Mouse (Mus musculus) forebrain, embryonic 11.5 days (tissue): ENCODE measurements around the gene Pon2. TPM values are rescaled to one million over a fixed set of nuclear protein-coding genes. Genes with fewer than 3 reads are reported as not detected.

Experiments
- ATAC-seq: fragments of 200-750 bp; cut with Nextera tagmentation; replicated peaks from 2 replicates; pipeline ENCODE4 v1.8.0; 2017; ENCODE audit warnings: moderate TSS enrichment; ENCODE audit not compliant: low FRiP score
- DNase-seq: peaks from one replicate; pipeline ENCODE4 v3.0.0-alpha.2; 2017; ENCODE audit warnings: low spot score
- H3K27ac ChIP-seq: fragments of 300-500 bp; sonication (generic); 2 replicates; pipeline ENCODE4 v1.5.1; 2014; ENCODE audit warnings: low read depth, low read length
- H3K27me3 ChIP-seq: fragments of 300-500 bp; sonication (generic); 2 replicates; pipeline ENCODE4 v1.6.1; 2014; ENCODE audit warnings: mild to moderate bottlenecking, low read length, mixed read lengths; ENCODE audit not compliant: control insufficient read depth, insufficient read depth
- H3K36me3 ChIP-seq: fragments of 300-500 bp; sonication (generic); 2 replicates; pipeline ENCODE4 v1.6.1; 2014; ENCODE audit warnings: mild to moderate bottlenecking, low read length, moderate library complexity, mixed read lengths; ENCODE audit not compliant: control insufficient read depth, insufficient read depth
- H3K4me1 ChIP-seq: fragments of 300-500 bp; sonication (generic); replicated peaks from 2 replicates; pipeline ENCODE4 v1.6.1; 2014; ENCODE audit warnings: low read length, mixed read lengths; ENCODE audit not compliant: control insufficient read depth, insufficient read depth
- H3K4me2 ChIP-seq: fragments of 300-500 bp; sonication (generic); 2 replicates; pipeline ENCODE4 v1.6.1; 2014; ENCODE audit warnings: low read depth, mild to moderate bottlenecking, low read length, moderate library complexity, mixed read lengths; ENCODE audit not compliant: severe bottlenecking
- H3K4me3 ChIP-seq: fragments of 300-500 bp; sonication (generic); 2 replicates; pipeline ENCODE4 v1.5.1; 2014; ENCODE audit warnings: low read depth, low read length
- H3K9ac ChIP-seq: fragments of 300-500 bp; sonication (generic); 2 replicates; pipeline ENCODE4 v1.6.1; 2014; ENCODE audit warnings: low read length
- H3K9me3 ChIP-seq: fragments of 300-500 bp; sonication (generic); 2 replicates; pipeline ENCODE4 v1.6.1; 2016; ENCODE audit warnings: low read length, mixed read lengths; ENCODE audit not compliant: control insufficient read depth
- WGBS: fragments of 180-500 bp; shearing (Covaris S2); extraction: QIAGEN DNeasy Blood & Tissue Kit; methylation state at CpG from one replicate; pipeline ENCODE4 v1.1.7; 2014; 5-methylcytosine and 5-hydroxymethylcytosine counted together
- polyA plus RNA-seq: library from polyadenylated mRNA; unstranded; fragments of >200 nt; fragmentation: Nextera tagmentation; extraction: Ambion mirVana; gene quantifications from 2 replicates; pipeline ENCODE4 v1.2.1, GENCODE M21; 2014

Gene Pon2
- polyA plus RNA-seq, 1 experiment from 2014 or later: 45.0 TPM

DNA sequence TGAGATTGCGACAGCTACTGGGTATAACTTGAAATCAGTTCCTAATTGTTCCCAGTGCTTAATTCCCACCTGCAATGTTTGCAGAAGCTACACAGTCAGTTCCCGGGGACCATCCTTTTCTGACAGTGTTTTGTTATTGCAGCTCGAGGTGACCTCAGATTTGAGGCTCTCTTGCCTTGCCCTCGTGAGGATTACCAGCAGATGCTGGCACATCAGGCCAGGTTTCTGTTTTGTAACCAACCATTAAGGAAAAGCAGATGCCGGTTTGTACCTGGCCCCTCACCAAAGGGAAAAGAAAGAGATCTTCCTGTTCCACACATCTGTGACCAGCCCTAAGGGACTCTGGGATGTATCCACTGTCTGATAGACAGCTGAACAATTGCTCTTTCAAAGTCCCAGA lies 1.3 kb upstream of the Pon2 start:
- H3K27me3 ChIP-seq: no peaks in the 10 kb centered on the region
- H3K9ac ChIP-seq: no peak overlapping the region
- H3K4me2 ChIP-seq: no peak overlapping the region
- WGBS: 76% methylated on average over 5 of the region's 5 CpGs
- no peak overlapping the region for H3K4me3 ChIP-seq
- DNase-seq: no peak
- no peak for ATAC-seq
- H3K9me3 ChIP-seq: no peaks in the 10 kb centered on the region
- H3K27ac ChIP-seq: no peak overlapping the region
- H3K4me1 ChIP-seq: 0 out of 2 replicates have a peak, but pooled peaks cover 5% of the 10 kb centered on the region
- no peaks in the 10 kb centered on the region for H3K36me3 ChIP-seq

DNA sequence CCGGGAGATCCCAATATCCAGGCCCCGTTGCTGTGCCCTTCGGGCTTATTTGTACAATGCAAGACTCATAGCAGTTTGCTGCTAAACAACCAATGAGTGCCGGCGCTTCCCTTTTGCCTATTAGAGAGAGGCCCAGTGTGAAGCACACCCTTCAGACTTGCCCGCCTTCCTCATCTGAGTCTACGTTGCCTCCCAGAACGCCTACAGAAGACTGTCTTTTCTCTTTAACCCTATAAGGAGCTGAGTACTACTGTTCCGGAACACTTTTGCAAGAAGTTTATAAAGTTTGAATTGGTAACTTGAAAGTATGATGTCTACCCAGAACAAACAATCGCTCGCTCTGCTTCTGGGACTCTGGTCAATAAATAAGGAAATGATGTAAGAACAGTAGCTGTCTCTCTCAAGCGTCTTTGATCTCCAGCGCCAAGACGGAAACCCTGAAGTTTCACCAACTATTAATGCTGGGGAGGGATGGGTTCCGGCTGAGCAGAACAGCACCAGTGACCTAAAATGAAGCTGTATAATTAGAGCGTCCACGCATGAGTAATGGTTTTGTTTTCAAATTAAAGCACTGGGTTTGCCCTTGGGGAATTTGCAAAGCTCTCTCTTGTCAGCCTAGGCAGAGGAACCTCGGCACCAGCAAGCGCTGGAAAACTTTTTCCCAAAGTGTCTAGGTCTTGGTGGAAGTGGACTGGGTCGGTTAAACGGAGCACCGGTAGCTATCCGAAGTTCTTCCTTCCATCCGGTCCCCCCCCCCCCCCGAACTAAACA lies 749 bp downstream of the Pon2 start:
- ATAC-seq: peak; percentile 83
- 2% methylated on average over 25 of the region's 25 CpGs for WGBS
- Histone ChIP-seq H3K27me3 (no peaks in the 10 kb centered on the region), H3K9me3 (no peaks in the 10 kb centered on the region), H3K27ac (peak overlapping the region; percentile 87), H3K4me1 (0 out of 2 replicates have a peak, but pooled peaks cover 5% of the 10 kb centered on the region), H3K4me3 (peak overlapping the region; percentile 59), H3K9ac (peak overlapping the region; percentile 80), H3K4me2 (peak overlapping the region; percentile 73), H3K36me3 (no peaks in the 10 kb centered on the region)
- DNase-seq: peak; percentile 78

DNA sequence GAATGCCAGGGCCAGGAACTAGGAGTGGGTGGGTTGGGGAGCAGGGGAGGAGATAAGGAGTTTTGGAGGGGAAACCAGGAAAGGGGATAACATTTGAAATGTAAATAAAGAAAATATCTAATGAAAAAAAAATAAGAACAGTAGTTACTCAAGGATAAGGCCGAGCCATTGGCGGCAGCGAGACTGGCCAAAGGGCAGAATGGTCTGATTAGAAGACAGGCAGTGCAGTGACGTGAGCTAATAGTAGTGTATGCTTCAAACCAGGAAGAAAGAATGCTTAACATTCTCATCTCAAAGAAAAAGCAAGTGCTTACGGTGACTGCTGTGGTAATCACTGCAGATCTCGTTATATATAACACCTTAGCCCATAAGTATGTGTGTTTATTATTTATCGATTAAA lies 2.2 kb downstream of the Pon2 start:
- ATAC-seq (no peak), DNase-seq (no peak)
- no peaks in the 10 kb centered on the region for H3K36me3 ChIP-seq
- WGBS: 89% methylated on average over 7 of the region's 7 CpGs
- H3K4me3 ChIP-seq: no peak overlapping the region
- no peak overlapping the region for H3K27ac ChIP-seq
- H3K9ac ChIP-seq: no peak overlapping the region
- H3K4me2 ChIP-seq: peak overlapping the region; percentile 24; the same call in 1 of the 2 replicates
- no peaks in the 10 kb centered on the region for H3K9me3 ChIP-seq
- no peaks in the 10 kb centered on the region for H3K27me3 ChIP-seq
- H3K4me1 ChIP-seq: 0 out of 2 replicates have a peak, but pooled peaks cover 5% of the 10 kb centered on the region

DNA sequence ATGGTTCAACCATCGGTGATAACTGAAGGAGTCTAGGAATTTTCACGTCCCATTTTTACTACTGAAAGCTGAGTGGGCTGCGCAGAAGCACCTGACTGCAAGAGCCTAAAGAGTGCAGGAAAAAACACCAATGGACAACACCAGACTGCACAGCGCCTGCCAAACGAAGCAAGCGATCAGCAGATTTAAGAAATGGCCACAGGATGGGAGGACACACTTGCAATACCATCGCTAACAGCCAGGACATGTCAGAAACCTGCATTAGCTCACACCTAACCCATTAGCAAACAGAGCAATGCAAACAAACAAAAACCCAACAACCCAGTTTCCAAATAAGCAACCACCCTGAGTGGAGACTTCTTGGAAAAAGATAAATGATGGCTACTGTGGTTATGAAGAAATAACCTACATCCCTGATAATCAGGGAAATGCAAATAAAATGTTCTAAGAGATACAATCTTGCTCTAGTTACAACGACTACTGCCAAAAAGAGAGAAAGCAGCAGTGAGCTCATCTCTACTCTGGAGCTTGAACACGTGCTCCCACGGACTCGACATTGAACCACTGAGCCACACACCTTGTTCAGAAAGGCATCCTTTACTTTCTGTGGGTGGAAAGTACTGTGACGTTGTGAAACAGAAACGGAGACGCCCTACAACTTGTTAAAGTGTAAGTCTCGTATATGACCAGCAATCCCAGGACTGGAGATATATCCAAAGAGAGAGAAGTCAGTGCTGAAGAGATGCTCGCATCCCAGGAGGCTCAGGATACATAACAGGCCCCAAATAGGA lies 3.4 kb downstream of the Pon2 start:
- WGBS: 92% methylated on average over 16 of the region's 16 CpGs
- ATAC-seq: no peak

DNA sequence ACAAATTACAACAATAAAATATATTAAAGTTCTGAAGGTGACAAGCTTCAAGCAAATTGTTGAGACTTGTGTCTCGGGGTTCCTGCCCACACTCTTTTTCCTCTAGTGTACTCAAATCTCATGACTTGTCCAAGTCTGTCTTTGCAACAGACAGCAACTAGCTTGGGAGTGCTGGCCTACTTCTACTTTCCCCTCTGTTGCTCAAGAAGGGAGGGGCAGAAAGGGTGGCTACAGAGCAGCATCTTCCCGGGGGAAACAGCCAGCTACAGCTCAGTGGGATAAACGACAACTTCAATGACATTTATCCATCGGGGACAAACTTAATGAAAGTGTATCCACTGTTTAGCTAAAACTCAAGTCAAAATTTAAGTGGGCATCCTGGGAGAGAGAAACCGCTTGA lies 5.4 kb downstream of the Pon2 start:
- Histone ChIP-seq H3K4me2 (no peak overlapping the region), H3K27me3 (no peaks in the 10 kb centered on the region), H3K27ac (no peak overlapping the region), H3K4me3 (no peak overlapping the region), H3K9ac (no peak overlapping the region), H3K36me3 (no peaks in the 10 kb centered on the region), H3K4me1 (0 out of 2 replicates have a peak, but pooled peaks cover 3% of the 10 kb centered on the region), H3K9me3 (no peaks in the 10 kb centered on the region)
- no peak for ATAC-seq
- 84% methylated on average over 5 of the region's 5 CpGs for WGBS
- no peak for DNase-seq

More for the DNA sequence above, 3.4 kb downstream of the Pon2 start:
- Histone ChIP-seq H3K9ac (no peak overlapping the region), H3K9me3 (no peaks in the 10 kb centered on the region), H3K4me2 (no peak overlapping the region), H3K27me3 (no peaks in the 10 kb centered on the region), H3K4me1 (0 out of 2 replicates have a peak, but pooled peaks cover 5% of the 10 kb centered on the region), H3K4me3 (no peak overlapping the region), H3K36me3 (no peaks in the 10 kb centered on the region), H3K27ac (no peak overlapping the region)
- DNase-seq: no peak

DNA sequence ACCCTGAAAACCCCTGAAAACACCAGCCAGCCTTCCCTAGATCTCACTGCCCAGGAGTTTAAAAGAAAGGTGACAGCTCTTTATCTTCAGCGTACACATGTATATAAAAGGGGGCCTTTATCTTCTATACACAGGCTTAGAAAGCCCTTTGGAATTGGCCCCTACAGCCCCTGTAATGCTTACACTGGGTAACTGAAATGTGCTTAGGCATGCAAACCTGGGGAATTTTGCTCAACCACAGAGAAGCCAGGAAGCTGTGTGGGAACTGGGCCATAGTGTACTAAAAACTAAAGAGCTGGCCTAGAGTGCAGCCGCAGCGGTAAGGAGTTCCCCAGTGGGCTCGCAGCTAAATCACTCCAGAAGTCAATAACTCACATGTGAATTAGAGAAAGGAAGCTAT lies 6.8 kb downstream of the Pon2 start:
- no peaks in the 10 kb centered on the region for H3K9me3 ChIP-seq
- H3K27me3 ChIP-seq: no peaks in the 10 kb centered on the region
- no peak for DNase-seq
- H3K9ac ChIP-seq: no peak overlapping the region
- 90% methylated on average over 4 of the region's 4 CpGs for WGBS
- H3K4me1 ChIP-seq: 0 out of 2 replicates have a peak, but pooled peaks cover 1% of the 10 kb centered on the region
- no peak overlapping the region for H3K4me2 ChIP-seq
- H3K36me3 ChIP-seq: no peaks in the 10 kb centered on the region
- no peak overlapping the region for H3K4me3 ChIP-seq
- ATAC-seq: no peak
- no peak overlapping the region for H3K27ac ChIP-seq

DNA sequence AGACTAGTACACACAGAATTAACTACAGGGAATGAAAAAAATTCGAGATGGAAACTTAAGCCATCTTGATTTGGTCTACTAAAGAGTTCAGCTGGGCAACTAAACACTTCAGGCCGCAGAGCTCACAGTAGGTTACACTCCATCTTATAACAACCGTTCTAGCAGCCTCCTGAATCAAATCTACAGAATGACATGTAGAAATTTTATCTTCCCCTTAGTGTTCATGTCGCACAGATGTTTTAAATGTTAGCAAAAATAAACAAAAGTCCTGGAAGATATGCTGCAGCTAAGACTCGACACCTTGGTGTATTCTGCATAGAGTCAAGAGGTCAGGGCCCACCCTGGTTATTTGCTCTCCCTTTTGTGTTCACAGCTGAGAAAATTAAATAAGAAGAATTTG lies 10.3 kb downstream of the Pon2 start:
- Histone ChIP-seq H3K4me1 (no peaks in the 10 kb centered on the region), H3K27ac (no peak overlapping the region), H3K4me2 (no peak overlapping the region), H3K9me3 (no peaks in the 10 kb centered on the region; the same call in 1 of the 2 replicates), H3K27me3 (no peaks in the 10 kb centered on the region), H3K9ac (no peak overlapping the region), H3K36me3 (no peaks in the 10 kb centered on the region), H3K4me3 (no peak overlapping the region)
- no peak for DNase-seq
- ATAC-seq: no peak
- WGBS: 68% methylated on average over 5 of the region's 5 CpGs

DNA sequence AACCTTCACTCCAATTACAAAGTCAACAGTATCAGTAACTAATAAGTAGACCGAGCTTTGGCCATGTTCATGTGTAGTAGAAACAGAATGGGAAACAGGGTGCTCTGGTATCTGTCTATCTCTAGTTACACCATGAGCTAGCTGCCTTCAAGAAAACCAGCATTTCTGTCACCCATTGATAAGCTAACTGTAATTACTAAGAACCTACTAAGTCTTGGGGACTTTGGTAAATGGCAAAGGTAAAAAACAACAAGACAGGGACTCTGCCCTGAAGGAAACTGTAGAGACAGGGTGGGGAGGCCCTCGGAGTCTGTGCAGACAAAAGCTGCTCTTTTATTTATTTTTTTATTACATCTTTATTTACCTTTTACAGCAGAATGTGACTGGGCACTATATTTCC lies 10.9 kb downstream of the Pon2 start:
- no peak for ATAC-seq
- Histone ChIP-seq H3K27ac (no peak overlapping the region), H3K27me3 (no peaks in the 10 kb centered on the region), H3K4me2 (no peak overlapping the region), H3K4me3 (no peak overlapping the region), H3K9me3 (no peaks in the 10 kb centered on the region; the same call in 1 of the 2 replicates), H3K9ac (no peak overlapping the region), H3K36me3 (no peaks in the 10 kb centered on the region), H3K4me1 (no peaks in the 10 kb centered on the region)
- DNase-seq: no peak
- WGBS: 82% methylated on average over 2 of the region's 2 CpGs
